Mouse (Mus musculus) kidney, embryonic 15.5 days (tissue): ENCODE data around the gene Hist1h2ad. TPM values are rescaled to one million over a fixed set of nuclear protein-coding genes. Genes with fewer than 3 reads are reported as not detected.
A peak's percentile ranks its signal among the peaks of the same experiment; 100 is the strongest.
"Not testable (repeated sequence)": the region's sequence is repeated elsewhere in the genome, so short reads cannot be mapped to it uniquely, and the experiment has no call there.

ENCODE experiments used
- ATAC-seq: fragments of 200-750 bp; cut with Nextera tagmentation; replicated peaks from 2 replicates; pipeline ENCODE4 v1.8.0; 2017; ENCODE audit warnings: moderate TSS enrichment; ENCODE audit not compliant: low FRiP score
- H3K27ac ChIP-seq: fragments of 300-500 bp; sonication (generic); 2 replicates; pipeline ENCODE4 v1.5.1; 2015; ENCODE audit warnings: mild to moderate bottlenecking, inconsistent platforms
- H3K27me3 ChIP-seq: fragments of 300-500 bp; sonication (generic); 2 replicates; pipeline ENCODE4 v1.6.1; 2015; ENCODE audit warnings: inconsistent platforms
- H3K36me3 ChIP-seq: fragments of 300-500 bp; sonication (generic); 2 replicates; pipeline ENCODE4 v1.6.1; 2015; ENCODE audit warnings: inconsistent platforms
- H3K4me1 ChIP-seq: fragments of 300-500 bp; sonication (generic); 2 replicates; pipeline ENCODE4 v1.6.1; 2015; ENCODE audit warnings: inconsistent platforms
- H3K4me2 ChIP-seq: fragments of 300-500 bp; sonication (generic); 2 replicates; pipeline ENCODE4 v1.6.1; 2015; ENCODE audit warnings: moderate library complexity, mild to moderate bottlenecking, inconsistent platforms
- H3K4me3 ChIP-seq: fragments of 300-500 bp; sonication (generic); replicated peaks from 2 replicates; pipeline ENCODE4 v1.5.1; 2015; ENCODE audit warnings: mild to moderate bottlenecking, inconsistent platforms
- H3K9ac ChIP-seq: fragments of 300-500 bp; sonication (generic); 2 replicates; pipeline ENCODE4 v1.6.1; 2015; ENCODE audit warnings: mild to moderate bottlenecking, inconsistent platforms
- H3K9me3 ChIP-seq: fragments of 300-500 bp; sonication (generic); replicated peaks from 2 replicates; pipeline ENCODE4 v1.6.1; 2016; ENCODE audit warnings: inconsistent platforms
- WGBS: fragments of 180-500 bp; shearing (Covaris S2); methylation state at CpG from one replicate; pipeline ENCODE4 v1.1.7; 2015; ENCODE audit warnings: mixed read lengths; 5-methylcytosine and 5-hydroxymethylcytosine counted together
- polyA plus RNA-seq: library from polyadenylated mRNA; unstranded; fragments of >200 nt; fragmentation: Nextera tagmentation; extraction: Ambion mirVana; gene quantifications from 2 replicates; pipeline ENCODE4 v1.2.1, GENCODE M21; 2015

The Hist1h2ad gene
- polyA plus RNA-seq, 1 experiment from 2014 or later, result 3.6 TPM

DNA sequence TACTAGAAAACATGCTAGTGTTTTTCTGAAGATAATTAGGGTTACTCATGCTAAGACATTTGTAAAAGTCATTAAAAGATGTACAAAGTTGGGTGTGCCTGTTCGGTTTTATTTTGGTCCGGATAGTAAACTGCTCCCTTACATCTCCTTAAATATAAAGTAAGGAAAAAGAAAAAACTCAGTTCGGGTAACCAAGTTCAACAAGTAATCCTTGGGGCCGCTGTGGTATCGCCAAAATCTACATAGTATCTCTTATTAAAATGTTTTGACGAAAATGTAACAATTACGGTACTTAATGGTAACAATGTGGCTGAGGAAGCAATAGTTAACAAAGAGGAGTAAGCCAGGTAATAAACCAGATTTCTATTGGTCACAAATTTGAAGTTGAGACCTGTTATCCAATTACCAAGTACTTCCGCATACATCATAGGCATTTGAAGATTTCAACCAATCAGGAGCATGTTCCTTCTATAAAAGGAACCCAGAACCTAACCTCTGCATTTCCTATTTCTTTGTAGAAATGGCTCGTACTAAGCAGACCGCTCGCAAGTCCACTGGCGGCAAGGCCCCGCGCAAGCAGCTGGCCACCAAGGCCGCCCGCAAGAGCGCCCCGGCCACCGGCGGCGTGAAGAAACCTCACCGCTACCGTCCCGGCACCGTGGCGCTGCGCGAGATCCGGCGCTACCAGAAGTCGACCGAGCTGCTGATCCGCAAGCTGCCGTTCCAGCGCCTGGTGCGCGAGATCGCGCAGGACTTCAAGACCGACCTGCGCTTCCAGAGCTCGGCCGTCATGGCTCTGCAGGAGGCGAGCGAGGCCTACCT, 30.0 kb upstream of the Hist1h2ad start, which contains the start of gene Hist1h3f:
Gene Hist1h3f (plus strand): TSS at position 88 of the 822 bp plus-strand sequence.
- under 1% methylated on average over 26 of the region's 45 CpGs for WGBS
- Histone ChIP-seq H3K9ac (peak within 1 kb of the TSS; percentile 57), H3K4me2 (peak within 1 kb of the TSS; percentile 74), H3K4me1 (0 out of 2 replicates have a peak, but pooled peaks cover 13% of the 10 kb centered on the region), H3K4me3 (peak within 1 kb of the TSS; percentile 52), H3K27me3 (no peaks in the 10 kb centered on the region), H3K9me3 (no peaks in the 10 kb centered on the region), H3K27ac (peak within 1 kb of the TSS; percentile 97), H3K36me3 (no peaks in the 10 kb centered on the region)
- ATAC-seq, result peak; percentile 93

DNA sequence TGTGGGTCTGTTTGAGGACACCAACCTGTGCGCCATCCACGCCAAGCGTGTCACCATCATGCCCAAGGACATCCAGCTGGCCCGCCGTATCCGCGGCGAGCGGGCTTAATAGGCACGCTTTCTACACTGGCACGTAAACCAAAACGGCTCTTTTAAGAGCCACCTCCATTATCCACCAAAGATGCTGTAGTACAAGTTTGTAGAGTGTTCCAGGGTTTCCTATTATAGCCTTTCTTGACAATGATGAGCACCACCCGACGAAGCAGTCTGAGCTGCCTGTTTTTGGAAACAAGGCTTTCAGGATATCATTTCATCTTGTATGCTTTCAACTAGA, 29.4 kb upstream of the Hist1h2ad start:
- peak overlapping the region; percentile 50 for H3K4me3 ChIP-seq
- H3K27ac ChIP-seq, result peak overlapping the region; percentile 97
- H3K4me1 ChIP-seq, result 0 out of 2 replicates have a peak, but pooled peaks cover 13% of the 10 kb centered on the region
- H3K9me3 ChIP-seq, H3K27me3 ChIP-seq, H3K36me3 ChIP-seq, ATAC-seq: not testable (repeated sequence)
- H3K9ac ChIP-seq, result peak overlapping the region; percentile 45
- peak overlapping the region; percentile 74 for H3K4me2 ChIP-seq
- under 1% methylated on average over 13 of the region's 14 CpGs for WGBS

DNA sequence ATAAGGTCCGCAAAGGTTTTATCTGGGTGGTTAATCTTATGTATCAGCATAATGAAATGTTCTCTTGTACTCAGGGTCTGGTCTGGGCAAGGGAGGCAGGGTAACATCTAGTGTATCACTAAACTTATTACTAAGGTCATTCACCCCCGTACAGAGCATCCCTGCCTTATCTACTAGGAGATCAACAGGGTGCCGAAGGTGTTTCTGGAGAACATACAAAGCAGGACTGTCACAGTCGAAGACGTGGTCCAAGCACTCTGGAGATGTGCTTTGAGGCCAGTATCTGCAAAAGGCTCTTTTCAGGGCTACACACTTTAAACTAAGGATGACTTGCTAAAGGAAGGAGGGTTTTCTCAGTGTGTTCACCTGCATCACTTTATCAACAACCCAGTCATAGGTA, 27.5 kb upstream of the Hist1h2ad start:
- Histone ChIP-seq H3K27ac (peak overlapping the region; percentile 54), H3K4me3 (no peak overlapping the region), H3K4me1 (peaks cover 14% of the 10 kb centered on the region), H3K36me3 (no peaks in the 10 kb centered on the region), H3K9me3 (no peaks in the 10 kb centered on the region), H3K4me2 (no peak overlapping the region), H3K27me3 (no peaks in the 10 kb centered on the region), H3K9ac (no peak overlapping the region)
- ATAC-seq, result no peak
- 64% methylated on average over 5 of the region's 5 CpGs for WGBS

DNA sequence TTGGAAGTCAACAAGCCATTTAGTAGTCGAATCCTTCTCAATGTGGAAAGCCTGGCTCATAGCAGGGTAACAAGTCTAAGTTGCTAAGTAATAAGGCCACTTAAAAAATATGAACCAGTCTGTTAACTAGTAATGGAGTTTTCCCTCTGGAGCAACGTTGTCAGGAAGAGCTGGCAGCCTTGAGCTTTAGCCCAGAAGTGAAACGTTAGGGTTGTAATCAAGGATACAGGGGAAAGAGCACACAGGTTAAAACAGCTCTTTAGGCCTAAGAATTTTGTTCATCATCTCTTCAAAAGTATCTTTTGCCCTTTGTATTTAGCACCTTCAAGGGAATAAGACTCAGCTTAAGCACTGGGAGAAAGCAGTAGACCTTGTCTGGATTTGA, 23.4 kb upstream of the Hist1h2ad start:
- Histone ChIP-seq H3K4me2 (peak overlapping the region; percentile 65), H3K27ac (peak overlapping the region; percentile 94), H3K9me3 (no peaks in the 10 kb centered on the region), H3K4me3 (peak overlapping the region; percentile 51), H3K36me3 (no peaks in the 10 kb centered on the region), H3K9ac (peak overlapping the region; percentile 49), H3K4me1 (peaks cover 20% of the 10 kb centered on the region), H3K27me3 (no peaks in the 10 kb centered on the region)
- under 1% methylated on average over 3 of the region's 3 CpGs for WGBS
- ATAC-seq, result no peak

DNA sequence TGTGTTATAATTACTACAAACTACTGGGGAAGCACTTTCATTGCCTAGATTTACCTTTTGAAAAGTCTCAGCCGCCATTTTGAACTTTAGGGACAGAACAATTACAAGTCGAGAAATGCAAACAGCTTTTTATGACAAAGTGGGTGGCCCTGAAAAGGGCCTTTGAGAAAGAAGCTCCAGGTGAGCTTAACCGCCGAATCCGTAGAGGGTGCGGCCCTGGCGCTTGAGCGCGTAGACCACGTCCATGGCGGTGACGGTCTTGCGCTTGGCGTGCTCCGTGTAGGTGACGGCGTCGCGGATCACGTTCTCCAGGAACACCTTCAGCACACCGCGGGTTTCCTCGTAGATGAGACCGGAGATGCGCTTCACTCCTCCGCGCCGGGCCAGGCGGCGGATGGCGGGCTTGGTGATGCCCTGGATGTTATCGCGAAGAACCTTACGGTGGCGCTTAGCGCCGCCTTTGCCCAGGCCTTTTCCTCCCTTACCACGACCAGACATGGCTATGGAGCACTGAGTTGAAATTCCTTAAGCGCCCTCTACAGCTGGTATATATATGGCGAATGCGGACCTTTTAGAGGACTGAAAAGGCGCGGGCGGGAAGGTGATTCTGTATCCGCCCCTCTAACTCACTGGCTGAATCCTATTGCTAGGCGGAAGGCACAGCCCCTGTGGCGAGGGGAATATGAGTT, 22.9 kb upstream of the Hist1h2ad start, which contains the start of gene Hist1h4f:
Gene Hist1h4f (minus strand): TSS at position 503 of the 689 bp plus-strand sequence.
- Histone ChIP-seq H3K9ac (peak within 1 kb of the TSS; percentile 49), H3K4me3 (peak within 1 kb of the TSS; percentile 51), H3K4me1 (peaks cover 20% of the 10 kb centered on the region), H3K27ac (peak within 1 kb of the TSS; percentile 94), H3K4me2 (peak within 1 kb of the TSS; percentile 65)
- under 1% methylated on average over 47 of the region's 47 CpGs for WGBS
- not testable (repeated sequence) for H3K36me3 ChIP-seq, H3K27me3 ChIP-seq, H3K9me3 ChIP-seq
- ATAC-seq, result peak; percentile 83

DNA sequence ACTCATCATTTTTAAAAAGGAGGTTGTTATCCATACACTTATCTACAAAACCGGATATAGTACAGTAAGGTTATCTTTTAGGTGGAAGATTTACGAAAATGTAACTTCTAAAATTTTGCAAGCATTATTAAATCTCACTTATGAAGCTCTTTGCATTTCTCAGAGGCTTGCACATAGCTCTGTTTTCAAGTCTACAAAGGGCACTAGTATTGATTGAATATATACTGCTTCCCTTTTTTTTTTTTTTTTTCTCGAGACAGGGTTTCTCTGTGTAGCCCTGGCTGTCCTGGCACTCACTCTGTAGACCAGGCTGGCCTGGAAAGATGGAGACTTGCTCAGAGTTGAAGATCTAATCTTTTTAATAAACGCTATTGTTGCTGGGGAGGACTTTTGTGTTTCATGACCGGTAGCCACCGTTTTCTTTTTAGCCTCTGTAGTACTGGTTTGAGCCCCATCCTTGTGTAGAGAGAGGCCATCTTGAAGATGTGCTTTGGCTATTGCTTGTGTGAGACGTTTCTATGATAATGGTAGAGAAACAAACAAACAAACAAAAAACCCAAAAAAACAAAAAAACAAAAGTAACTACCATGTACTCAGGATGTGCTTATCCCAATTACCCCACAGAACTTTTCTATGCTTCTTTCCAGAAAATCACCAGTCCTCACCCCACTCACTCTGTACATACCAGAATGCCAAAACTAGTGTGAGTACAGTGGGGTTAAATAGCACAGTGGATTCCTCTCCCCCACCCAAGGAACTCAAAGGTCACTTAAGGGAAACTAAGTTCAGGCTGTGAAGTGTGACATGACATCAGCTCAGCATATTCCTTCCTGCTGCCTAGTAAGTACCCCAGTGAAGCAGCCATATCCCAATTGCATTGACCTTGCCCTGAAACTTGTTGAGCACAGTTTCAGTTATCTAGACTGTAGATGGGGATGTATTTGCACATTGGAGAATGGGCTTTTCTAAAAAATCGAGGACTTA, 22.0 kb upstream of the Hist1h2ad start:
- H3K9ac ChIP-seq, result peak overlapping the region; percentile 39; the same call in 1 of the 2 replicates
- no peaks in the 10 kb centered on the region for H3K9me3 ChIP-seq
- H3K4me2 ChIP-seq, result peak overlapping the region; percentile 65
- peak overlapping the region; percentile 51 for H3K4me3 ChIP-seq
- peaks cover 24% of the 10 kb centered on the region for H3K4me1 ChIP-seq
- 52% methylated on average over 8 of the region's 8 CpGs for WGBS
- peak overlapping the region; percentile 94 for H3K27ac ChIP-seq
- ATAC-seq, result no peak
- no peaks in the 10 kb centered on the region for H3K36me3 ChIP-seq
- H3K27me3 ChIP-seq, result no peaks in the 10 kb centered on the region

DNA sequence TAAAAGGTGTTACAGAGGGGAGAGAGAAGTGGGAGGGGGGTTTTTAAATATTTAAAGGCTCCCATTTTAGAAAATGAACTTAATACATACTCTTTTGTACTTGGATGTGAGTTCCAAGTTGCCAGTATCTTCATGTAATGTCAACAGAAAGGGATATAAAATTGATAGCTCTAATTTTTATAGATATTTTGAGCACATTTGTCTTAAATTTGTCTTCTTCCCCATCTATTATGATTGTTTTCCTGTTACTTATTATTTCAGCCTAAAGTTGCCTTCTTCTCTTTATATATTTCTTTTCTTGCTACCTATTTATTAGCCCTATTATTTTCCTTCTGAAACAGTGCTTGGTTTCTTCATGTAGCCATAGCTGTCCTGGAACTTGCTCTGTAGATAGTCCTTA, 21.2 kb upstream of the Hist1h2ad start, which contains the start of gene Hist1h1d:
Gene Hist1h1d (plus strand): TSS at position 301 of the 400 bp plus-strand sequence.
- H3K36me3 ChIP-seq, result no peaks in the 10 kb centered on the region
- H3K4me2 ChIP-seq, result peak within 1 kb of the TSS; percentile 65
- H3K4me1 ChIP-seq, result peaks cover 24% of the 10 kb centered on the region
- peak within 1 kb of the TSS; percentile 99 for H3K27ac ChIP-seq
- H3K9me3 ChIP-seq, result no peaks in the 10 kb centered on the region
- no peak within 1 kb of the TSS for H3K4me3 ChIP-seq
- H3K9ac ChIP-seq, result no peak within 1 kb of the TSS
- no peaks in the 10 kb centered on the region for H3K27me3 ChIP-seq
- no peak for ATAC-seq

DNA sequence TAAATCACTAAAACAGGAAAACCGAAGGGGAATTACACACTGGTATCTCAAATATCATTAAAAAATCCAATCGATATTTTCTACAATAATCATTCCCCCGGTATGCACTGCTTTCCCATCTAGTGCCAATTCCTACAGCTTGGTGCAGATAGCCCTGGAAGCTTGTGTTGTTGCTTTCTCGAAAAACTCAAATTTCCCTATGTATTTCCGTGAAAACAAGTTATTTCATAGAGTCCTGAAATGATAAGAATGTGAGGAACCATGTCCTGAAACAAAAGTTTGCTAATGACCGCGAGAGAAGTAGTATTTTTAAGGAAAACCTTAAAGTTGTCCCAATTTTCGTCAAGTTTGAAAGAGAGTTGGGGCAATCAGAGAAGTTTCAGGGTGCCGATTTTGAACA, 19.8 kb upstream of the Hist1h2ad start:
- Histone ChIP-seq H3K36me3 (no peaks in the 10 kb centered on the region), H3K9ac (peak overlapping the region; percentile 87), H3K4me3 (peak overlapping the region; percentile 63), H3K27me3 (no peaks in the 10 kb centered on the region), H3K9me3 (no peaks in the 10 kb centered on the region), H3K4me1 (peaks cover 24% of the 10 kb centered on the region), H3K27ac (peak overlapping the region; percentile 99), H3K4me2 (peak overlapping the region; percentile 87)
- 23% methylated on average over 9 of the region's 9 CpGs for WGBS
- no peak for ATAC-seq

DNA sequence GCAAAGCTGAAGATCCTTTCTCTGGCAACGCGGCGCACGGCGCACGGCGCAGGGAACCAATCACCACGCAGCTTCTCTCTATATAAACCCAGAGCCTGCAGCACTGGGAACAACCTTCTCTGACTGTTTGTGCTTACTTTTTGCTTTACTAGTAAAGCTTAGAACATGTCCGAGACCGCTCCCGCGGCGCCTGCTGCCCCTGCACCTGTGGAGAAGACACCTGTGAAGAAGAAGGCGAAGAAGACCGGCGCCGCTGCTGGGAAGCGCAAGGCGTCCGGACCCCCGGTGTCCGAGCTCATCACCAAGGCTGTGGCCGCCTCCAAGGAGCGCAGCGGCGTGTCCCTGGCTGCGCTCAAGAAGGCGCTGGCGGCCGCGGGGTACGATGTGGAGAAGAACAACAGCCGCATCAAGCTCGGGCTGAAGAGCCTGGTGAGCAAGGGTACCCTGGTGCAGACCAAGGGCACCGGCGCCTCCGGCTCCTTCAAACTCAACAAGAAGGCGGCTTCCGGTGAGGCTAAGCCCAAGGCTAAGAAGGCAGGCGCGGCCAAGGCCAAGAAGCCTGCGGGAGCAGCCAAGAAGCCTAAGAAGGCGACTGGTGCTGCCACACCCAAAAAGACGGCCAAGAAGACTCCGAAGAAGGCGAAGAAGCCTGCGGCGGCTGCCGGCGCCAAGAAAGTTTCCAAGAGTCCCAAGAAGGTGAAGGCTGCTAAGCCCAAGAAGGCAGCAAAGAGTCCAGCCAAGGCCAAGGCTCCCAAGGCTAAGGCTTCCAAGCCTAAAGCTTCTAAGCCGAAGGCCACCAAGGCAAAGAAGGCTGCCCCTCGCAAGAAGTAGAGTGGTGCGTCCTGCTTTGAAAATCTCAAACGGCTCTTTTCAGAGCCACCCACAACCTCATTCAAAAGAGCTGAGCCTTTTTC, 19.0 kb upstream of the Hist1h2ad start:
- peak overlapping the region; percentile 87 for H3K9ac ChIP-seq
- under 1% methylated on average over 54 of the region's 54 CpGs for WGBS
- H3K27ac ChIP-seq, result peak overlapping the region; percentile 99
- H3K4me3 ChIP-seq, result peak overlapping the region; percentile 63
- H3K9me3 ChIP-seq, result no peaks in the 10 kb centered on the region
- H3K36me3 ChIP-seq, result no peaks in the 10 kb centered on the region
- peaks cover 24% of the 10 kb centered on the region for H3K4me1 ChIP-seq
- ATAC-seq, result peak; percentile 91
- H3K4me2 ChIP-seq, result peak overlapping the region; percentile 87
- no peaks in the 10 kb centered on the region for H3K27me3 ChIP-seq

DNA sequence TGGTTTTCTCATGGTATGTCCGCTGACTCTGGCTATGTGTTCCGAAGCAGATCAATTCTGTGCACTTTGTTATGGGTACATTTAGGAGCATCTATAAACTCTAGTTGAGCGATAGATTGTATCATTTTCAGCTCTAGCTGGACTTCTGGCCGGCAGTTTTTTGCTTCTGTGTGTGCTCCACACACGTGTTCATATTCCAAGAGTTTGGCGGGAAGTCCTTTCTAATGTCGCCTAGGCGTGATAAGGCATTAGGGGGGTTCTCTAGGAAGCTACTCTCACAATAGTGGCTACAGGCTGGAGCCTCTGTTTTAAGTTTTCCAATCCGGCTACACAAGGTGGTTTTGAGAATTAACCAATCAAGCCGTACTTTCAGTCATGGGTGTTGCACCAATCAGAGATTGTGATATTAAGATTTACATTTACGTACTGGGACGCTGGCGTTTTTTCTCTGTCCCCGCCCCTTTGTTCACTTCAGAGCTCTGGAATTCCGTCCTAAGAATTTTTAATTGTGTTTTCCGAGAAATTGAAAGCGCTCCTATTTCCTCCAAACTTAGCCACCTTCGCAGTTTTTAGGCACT, 18.3 kb upstream of the Hist1h2ad start:
- Histone ChIP-seq H3K4me2 (peak overlapping the region; percentile 87), H3K36me3 (no peaks in the 10 kb centered on the region), H3K27ac (peak overlapping the region; percentile 99), H3K27me3 (no peaks in the 10 kb centered on the region), H3K4me3 (peak overlapping the region; percentile 63), H3K9me3 (no peaks in the 10 kb centered on the region), H3K4me1 (peaks cover 22% of the 10 kb centered on the region), H3K9ac (peak overlapping the region; percentile 87)
- peak; percentile 82 for ATAC-seq
- under 1% methylated on average over 18 of the region's 18 CpGs for WGBS
